Mouse (Mus musculus) neural tube, embryonic 14.5 days (tissue): ENCODE results near the gene Gm10717. TPM values are rescaled to one million over a fixed set of nuclear protein-coding genes. Genes with fewer than 3 reads are reported as not detected.
"Not testable (repeated sequence)": the region's sequence is repeated elsewhere in the genome, so short reads cannot be mapped to it uniquely, and the experiment has no call there.

Source experiments
- ATAC-seq: fragments of 200-750 bp; cut with Nextera tagmentation; 2 replicates; pipeline ENCODE4 v1.8.0; 2017; ENCODE audit warnings: low read depth, mild to moderate bottlenecking, moderate TSS enrichment, moderate library complexity
- H3K27ac ChIP-seq: fragments of 300-500 bp; sonication (generic); 2 replicates; pipeline ENCODE4 v1.5.1; 2014; ENCODE audit warnings: low read depth, mild to moderate bottlenecking, control low read depth, low read length, moderate library complexity, mixed read lengths
- H3K27me3 ChIP-seq: fragments of 300-500 bp; sonication (generic); 2 replicates; pipeline ENCODE4 v1.6.1; 2014; ENCODE audit warnings: low read length; ENCODE audit not compliant: control insufficient read depth, insufficient read depth
- H3K36me3 ChIP-seq: fragments of 300-500 bp; sonication (generic); 2 replicates; pipeline ENCODE4 v1.6.1; 2014; ENCODE audit warnings: low read length, mixed read lengths; ENCODE audit not compliant: control insufficient read depth, insufficient read depth
- H3K4me1 ChIP-seq: fragments of 300-500 bp; sonication (generic); 2 replicates; pipeline ENCODE4 v1.6.1; 2014; ENCODE audit warnings: low read length; ENCODE audit not compliant: control insufficient read depth, insufficient read depth
- H3K4me2 ChIP-seq: fragments of 300-500 bp; sonication (generic); 2 replicates; pipeline ENCODE4 v1.6.1; 2014; ENCODE audit warnings: mild to moderate bottlenecking, low read depth, low read length, control low read depth
- H3K4me3 ChIP-seq: fragments of 300-500 bp; sonication (generic); 2 replicates; pipeline ENCODE4 v1.5.1; 2014; ENCODE audit warnings: low read depth, low read length, control low read depth, mixed read lengths
- H3K9ac ChIP-seq: fragments of 300-500 bp; sonication (generic); replicated peaks from 2 replicates; pipeline ENCODE4 v1.6.1; 2014; ENCODE audit warnings: low read depth, mild to moderate bottlenecking, control low read depth, low read length, mixed read lengths
- H3K9me3 ChIP-seq: fragments of 300-500 bp; sonication (generic); 2 replicates; pipeline ENCODE4 v1.6.1; 2016; ENCODE audit warnings: low read length; ENCODE audit not compliant: control insufficient read depth
- WGBS: fragments of 180-500 bp; shearing (Covaris S2); extraction: QIAGEN DNeasy Blood & Tissue Kit; methylation state at CpG from one replicate; pipeline ENCODE4 v1.1.7; 2014; 5-methylcytosine and 5-hydroxymethylcytosine counted together
- microRNA-seq: library from miRNA; unstranded; fragments of <30 nt; microRNA quantifications from one replicate; pipeline ENCODE4, GENCODE M21; 2016
- polyA plus RNA-seq: library from polyadenylated mRNA; unstranded; fragments of >200 nt; fragmentation: Nextera tagmentation; extraction: Ambion mirVana; gene quantifications from 2 replicates; pipeline ENCODE4 v1.2.1, GENCODE M21; 2014

Gm10717 gene
- polyA plus RNA-seq, 1 experiment from 2014 or later = not detected

DNA sequence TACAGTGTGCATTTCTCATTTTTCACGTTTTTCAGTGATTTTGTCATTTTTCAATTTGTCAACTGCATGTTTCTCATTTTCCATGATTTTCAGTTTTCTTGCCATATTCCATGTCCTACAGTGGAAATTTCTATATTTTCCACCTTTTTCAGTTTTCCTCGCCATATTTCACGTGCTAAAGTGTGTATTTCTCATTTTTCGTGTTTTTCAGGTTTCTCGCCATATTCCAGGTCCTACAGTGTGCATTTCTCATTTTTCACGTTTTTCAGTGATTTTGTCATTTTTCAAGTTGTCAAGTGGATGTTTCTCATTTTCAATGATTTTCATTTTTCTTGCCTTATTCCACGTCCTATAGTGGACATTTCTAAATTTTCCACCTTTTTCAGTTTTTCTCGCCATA lies 11.4 kb downstream of the Gm10717 start, which contains the start of gene Gm10715:
Gene Gm10715, plus strand, starts transcription at position 301 of the 400 bp plus-strand sequence.
- H3K27ac ChIP-seq, H3K4me3 ChIP-seq, H3K9me3 ChIP-seq, H3K4me1 ChIP-seq, H3K4me2 ChIP-seq, H3K9ac ChIP-seq, H3K36me3 ChIP-seq, H3K27me3 ChIP-seq, ATAC-seq: not testable (repeated sequence)
- WGBS = 72% methylated on average over 6 of the region's 8 CpGs

DNA sequence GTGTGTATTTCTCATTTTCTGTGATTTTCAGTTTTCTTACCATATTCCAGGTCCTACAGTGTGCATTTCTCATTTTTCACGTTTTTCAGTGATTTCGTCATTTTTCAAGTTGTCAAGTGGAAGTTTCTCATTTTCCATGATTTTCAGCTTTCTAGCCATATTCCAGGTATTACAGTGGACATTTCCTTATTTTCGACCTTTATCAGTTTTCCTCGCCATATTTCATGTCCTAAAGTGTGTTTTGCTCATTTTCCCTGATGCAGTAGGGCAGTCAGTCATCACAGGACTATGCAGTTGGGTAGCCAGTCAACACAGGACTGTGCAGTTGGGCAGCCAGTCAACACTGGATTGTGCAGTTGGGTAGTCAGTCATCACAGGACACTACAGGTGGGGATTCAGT lies 12.9 kb downstream of the Gm10717 start:
- not testable (repeated sequence) for H3K36me3 ChIP-seq, H3K4me1 ChIP-seq, ATAC-seq, H3K27ac ChIP-seq, H3K4me3 ChIP-seq, H3K4me2 ChIP-seq, H3K27me3 ChIP-seq, H3K9me3 ChIP-seq, H3K9ac ChIP-seq
- 66% methylated on average over 4 of the region's 4 CpGs for WGBS

Small RNAs within 50 kb of the gene (microRNA-seq; reads per million reads assigned to microRNA genes)
- not detected for gene Mir101c

Other genes starting within 250 kb of the Gm10717 start
- not detected in 2 replicates for gene Gm10722, start 24.5 kb upstream of the Gm10717 start, polyA plus RNA-seq
- not detected in 2 replicates for gene Gm11168, start 22.1 kb upstream of the Gm10717 start, polyA plus RNA-seq
- gene Gm10721, start 12.3 kb upstream of the Gm10717 start, polyA plus RNA-seq = not detected in 2 replicates
- gene Gm10720, start 9.8 kb upstream of the Gm10717 start, polyA plus RNA-seq = not detected in 2 replicates
- 0.44 TPM in 1 of 2 replicates, not detected in the other for gene Gm10719, start 8.0 kb upstream of the Gm10717 start, polyA plus RNA-seq
- gene Gm10718, start 1.9 kb upstream of the Gm10717 start, polyA plus RNA-seq = 1.4 TPM in 1 of 2 replicates, not detected in the other
- not detected in 2 replicates for gene Gm17535, start 9.2 kb downstream of the Gm10717 start, polyA plus RNA-seq
- gene Gm10715, start 11.5 kb downstream of the Gm10717 start, polyA plus RNA-seq = not detected in 2 replicates